Mouse (Mus musculus) cerebellum, postnatal 14 days (tissue): Measurements from ENCODE around the gene Plcb4.

Experiments
- DNase-seq, 2 experiments: peaks; one replicate each; pipeline ENCODE4 v3.0.0; 2021; ENCODE audit warnings: mixed read lengths in 2 of 2

The Plcb4 gene

DNA sequence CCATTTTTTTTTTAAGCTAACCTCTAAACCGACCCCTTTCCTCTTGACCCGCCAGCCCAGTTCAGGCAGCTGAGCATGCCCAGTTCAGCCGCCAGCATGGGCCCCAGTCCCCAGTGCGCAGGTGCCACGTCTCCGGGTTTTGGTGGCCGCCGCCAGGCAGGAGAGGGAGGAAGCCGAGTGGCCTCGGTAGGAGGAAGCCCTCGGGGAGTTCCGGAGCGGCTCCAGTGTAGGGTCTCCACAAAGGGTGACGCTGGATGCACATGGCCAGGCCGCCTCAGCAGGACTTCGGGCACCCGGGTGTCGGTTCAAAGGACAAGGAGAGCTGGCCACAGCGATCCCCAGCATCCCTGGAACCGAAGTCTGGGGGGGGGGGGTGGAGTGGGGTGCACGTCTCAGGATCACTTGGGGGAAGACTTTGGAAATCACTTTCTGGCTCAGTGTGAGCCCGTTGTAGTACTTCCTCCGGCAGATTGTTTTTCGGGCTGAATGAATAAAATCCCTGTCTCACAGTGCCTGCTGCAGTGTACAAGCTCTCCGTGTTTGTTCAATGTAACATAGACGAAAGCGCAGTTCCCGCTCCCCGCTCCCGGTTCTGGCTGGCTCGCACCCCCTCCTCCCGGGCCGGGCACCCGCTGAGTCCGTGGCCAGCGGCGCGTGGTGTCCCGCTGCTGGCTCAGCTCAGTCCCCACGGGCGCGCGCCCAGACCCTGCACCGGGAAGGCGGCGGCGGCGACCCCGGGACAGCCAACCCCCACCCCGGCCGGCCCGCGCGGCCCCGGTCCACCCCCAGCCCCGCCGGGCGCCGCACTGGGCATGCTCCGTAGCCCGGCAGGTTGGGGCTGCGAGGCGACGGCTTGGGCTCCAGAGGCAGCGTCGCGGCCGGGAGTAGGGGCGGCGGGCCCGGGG is at the start of gene Plcb4:
TSS of gene Plcb4 (plus strand) at position 526 of the 905 bp plus-strand sequence.
- DNase-seq, result peak; percentile 91 to 92

DNA sequence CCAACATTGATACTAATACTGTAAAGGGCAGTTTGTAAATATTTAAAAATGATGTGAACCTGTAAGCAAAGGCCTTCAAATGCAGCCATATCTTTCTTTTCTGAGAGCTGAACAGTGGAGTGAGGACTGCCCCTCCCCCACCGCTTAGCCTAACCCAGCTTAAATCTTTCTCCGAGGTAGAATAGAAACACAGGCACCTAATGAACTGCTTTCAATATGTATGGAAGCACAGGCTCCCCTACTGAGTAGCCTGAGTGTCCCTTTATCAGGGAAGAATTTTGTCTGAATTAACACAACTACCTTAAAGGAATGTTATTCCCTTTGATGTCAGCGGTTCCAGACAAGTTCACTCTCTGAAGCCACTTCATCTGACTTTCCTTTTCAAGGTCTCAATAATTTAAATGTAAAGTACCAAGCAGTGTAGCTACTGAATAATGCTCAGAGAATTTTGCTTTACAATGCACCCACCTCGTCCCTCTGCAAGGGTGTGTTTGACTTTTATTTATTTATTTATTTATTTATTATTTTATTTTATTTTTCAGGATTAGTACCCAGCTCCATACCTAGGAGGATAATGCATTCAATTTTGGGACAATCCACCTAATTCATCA is 44.1 kb upstream of the Plcb4 start:
- no peak for DNase-seq

DNA sequence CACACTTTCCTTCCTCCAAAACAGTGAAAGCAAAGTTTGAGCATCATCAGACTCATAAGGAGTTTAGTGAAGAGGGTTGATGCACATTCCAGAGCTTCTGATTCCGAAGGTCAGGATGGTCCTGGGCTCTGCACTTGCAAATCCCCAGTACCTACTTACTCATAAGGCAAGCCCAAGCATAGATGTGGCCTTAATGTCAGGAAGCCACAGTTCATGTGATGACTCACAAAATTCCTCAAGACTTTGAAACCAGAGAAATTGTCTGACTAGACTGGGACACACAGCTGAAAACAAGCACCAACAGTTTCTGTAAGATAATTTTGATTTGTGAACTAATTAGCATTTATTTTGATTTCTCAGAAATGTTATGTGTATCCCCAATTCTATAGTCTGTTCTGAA is 42.7 kb upstream of the Plcb4 start:
- DNase-seq, result no peak

DNA sequence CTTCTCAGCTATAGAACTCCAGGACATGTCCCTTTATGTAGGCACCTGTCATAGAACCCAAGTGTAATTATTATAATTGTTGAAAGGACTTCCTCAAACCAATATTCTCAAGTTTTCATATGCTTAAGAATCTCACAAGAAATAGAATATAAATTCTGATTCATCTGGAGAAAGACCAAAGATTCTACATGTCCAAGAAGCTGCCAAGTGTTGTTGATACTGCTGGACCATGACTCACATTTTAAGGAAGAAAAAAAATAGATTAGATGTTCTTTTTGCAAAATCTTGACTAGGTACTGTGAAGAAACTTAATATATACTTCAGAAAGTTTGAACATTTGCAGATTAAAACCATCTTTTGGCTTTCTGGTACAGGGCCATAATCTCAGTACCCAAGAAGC is 40.3 kb upstream of the Plcb4 start:
- DNase-seq, result no peak

DNA sequence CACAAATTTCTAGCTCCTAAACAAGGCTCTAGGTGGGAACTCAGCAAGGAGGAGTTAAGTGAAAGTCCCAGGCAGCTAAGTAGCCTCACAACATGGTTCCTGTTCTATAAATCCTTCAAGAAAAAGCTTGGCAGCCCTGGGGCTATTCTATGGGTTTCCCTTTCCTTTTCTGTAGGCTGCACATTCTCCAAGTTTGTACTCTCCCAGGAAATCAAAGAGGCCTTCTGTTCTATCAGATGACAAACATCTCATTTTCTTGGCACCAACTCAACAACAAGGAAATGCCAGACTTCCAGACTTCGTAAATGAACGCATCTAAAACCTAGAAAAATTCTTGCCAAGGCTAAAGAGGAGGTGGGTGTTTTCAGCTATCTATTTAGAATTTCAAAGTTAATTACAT is 38.9 kb upstream of the Plcb4 start:
- DNase-seq, result peak in 1 of 2 experiments; percentile 13

DNA sequence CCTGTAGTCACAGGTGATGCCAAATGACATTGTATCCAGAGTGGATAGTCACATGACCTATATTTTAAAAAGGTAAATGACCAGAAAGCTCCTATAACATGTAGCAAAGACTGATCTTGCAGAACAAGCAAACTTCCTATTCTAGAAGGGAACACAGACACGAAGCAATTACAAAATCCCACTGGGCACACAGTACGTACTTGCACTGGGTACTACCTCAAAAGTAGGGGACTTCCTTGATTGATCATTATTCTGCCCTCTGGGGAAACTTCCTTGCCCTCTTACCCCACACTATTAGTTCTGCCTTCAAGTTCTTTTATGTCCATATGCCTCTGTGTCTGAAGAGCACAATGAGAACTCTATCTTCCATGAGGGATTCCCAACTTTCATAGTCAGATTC is 31.0 kb upstream of the Plcb4 start:
- DNase-seq, result no peak

DNA sequence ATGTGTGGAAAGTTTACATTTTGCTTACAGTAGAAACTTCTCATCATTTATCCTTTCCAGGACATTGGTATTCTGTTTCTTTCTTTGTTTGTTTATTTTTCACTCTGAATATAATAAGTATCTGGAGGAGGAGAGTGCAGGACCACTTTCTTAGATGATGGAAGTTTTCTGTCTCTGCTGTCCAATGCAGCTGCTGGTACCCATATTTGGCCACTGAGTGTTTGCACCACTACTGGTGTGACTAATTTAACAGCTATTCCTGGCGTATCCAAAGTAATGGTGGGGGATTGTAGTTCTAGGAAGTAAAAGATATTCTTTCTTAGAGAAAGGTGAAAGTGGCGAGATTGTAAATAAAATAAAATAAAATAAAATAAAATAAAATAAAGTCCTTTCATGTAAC is 21.6 kb upstream of the Plcb4 start:
- DNase-seq, result no peak

DNA sequence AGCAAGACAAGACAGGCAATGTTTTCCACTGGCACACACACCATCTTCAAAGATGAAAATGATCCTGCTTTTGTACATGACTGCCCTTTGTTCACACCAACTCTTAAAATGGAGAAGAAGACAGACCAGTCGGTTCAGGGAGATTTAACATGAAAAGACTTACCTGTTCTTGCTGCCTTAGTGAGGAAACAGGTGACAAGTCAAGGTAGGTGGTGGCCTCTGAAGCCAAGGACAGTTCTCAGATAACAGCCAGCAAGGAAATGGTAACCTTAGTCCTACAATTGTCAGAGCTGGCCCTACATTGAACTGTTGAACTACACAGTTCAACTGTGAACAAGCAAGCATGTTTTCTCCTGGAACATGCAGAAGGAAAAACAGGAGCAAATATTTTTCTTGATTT is 17.8 kb upstream of the Plcb4 start:
- no peak for DNase-seq

DNA sequence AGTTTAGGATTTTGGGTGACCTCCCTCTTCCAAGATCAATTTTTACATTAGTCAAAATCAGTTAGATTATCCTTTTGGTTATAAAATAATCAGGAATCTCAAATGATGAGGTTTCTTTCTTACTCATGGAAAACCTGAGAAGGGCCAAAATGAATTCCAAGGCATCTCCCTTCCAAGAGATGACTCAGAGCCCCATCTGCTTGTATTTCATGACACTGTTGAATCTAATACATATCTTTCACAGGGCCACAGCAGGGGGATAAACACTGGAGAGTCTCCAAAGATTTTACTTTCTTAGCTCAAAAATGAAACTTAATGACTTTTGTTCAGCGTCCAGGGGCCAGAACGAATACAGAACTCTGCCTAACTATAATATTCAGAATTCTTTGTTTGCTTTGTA is 17.2 kb upstream of the Plcb4 start:
- peak; percentile 33 to 68 for DNase-seq

DNA sequence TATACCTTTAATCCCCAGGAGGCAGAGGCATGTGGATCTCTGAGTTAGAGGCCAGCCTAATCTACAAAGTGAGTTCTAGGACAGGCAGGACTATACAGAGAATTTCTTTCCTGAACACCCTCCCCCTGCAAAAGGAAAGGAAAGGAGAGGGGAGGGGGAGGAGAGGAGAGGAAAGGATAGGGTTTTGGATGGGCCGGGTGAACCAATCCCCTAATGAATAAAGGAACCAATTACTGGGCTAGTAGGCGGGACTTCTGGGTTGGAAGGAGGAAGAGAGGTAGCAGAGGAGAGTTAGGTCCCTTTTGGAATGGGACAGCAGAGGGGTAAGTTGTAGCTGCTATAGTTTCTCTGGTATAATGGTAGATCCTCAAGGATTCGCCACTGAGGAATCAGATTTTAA is 12.6 kb upstream of the Plcb4 start:
- DNase-seq, result no peak

DNA sequence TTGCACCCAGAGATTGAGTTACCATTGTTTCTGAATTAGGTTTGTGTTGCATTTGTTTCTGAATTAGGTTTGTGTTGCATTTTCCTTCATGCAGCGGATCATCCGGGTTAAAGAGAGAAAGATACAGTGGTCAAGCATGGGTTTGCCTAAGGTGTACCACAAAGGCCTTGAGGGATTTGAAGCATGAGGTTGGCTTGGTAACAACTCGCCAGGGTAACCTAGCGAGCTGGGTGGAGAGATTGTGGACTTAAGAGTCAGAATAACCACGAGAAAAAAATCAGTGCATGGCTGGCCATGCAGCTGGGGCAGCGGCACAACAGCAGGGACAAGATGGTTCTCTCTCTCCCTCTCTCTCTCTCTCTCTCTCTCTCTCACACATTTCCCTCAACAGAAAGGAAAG is 12.2 kb upstream of the Plcb4 start:
- no peak for DNase-seq

DNA sequence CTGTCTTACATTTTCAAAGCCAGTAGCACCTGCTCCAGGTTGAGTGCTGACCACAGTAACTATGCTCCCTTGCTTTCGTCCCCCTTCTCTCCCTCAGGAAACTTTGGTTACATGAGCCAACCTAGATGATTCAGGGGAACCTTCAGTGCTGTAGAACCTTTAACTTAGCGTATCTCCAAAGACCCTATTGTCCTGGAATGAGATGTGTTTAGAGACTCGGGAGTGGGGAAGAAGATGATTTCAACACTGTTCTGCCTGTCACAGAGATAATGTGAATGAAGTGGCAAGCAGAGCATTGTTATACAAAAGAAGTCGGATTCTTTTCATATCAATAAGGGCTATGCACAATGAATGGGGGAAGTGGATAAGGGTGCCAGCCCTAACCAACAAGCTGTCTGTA is 10.8 kb upstream of the Plcb4 start:
- DNase-seq, result no peak

DNA sequence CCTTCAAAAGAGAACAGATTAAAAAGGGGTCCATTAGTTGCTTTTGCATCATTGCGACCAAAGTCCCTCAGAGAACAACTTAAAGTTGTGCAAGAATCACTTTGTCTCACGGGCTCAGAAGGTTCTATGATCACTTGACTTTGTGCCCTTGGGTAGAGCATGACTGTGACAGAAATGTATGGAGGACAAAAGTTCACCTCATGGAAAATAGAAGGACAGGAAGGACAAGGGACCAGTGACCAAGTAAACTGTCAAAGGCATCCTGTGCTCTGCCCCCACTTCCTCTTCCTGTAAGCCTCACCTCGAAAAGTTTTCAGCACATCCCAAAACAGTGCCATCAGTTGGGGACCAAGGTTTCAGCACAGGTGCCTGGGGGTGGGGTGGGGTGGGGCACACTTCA is 7.9 kb upstream of the Plcb4 start:
- DNase-seq, result no peak

DNA sequence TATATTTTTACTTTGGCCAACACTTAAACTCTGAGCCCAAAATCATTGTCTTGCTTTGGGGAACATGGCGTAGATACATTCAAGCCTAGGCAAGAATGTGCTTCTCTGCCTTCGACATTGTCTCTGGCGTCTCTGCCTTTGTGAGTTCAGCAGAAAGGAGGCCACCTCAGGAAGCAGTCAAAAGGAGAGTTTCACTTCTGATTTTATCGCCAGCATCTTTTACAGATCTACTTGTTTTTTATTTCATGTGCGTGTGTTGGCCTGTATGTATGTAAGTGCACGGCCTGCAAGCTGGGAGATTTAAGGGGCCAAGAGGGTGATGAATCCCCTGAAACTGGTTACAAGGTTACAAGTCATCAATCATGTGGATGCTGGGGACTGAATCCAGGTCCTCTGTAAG is 6.8 kb upstream of the Plcb4 start:
- no peak for DNase-seq

DNA sequence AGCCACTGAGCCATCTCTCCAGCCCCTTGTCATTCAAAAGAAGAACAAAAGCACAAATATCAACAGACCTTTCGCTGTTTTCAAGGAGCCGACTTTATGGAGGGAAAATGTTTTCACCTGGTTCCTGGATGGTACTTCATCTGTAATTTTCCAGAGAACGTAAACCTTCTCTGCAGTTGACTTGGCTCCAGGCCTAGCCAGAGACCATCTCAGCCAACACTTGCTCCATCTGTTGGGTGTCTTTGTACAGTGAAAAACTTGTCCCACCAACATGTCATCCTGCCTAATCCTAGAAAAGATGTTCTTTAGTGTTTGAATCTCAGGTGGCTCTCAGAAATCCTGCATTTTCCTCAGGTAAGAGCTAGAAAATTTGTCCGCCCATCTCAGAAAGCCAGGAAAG is 6.4 kb upstream of the Plcb4 start:
- DNase-seq, result no peak

DNA sequence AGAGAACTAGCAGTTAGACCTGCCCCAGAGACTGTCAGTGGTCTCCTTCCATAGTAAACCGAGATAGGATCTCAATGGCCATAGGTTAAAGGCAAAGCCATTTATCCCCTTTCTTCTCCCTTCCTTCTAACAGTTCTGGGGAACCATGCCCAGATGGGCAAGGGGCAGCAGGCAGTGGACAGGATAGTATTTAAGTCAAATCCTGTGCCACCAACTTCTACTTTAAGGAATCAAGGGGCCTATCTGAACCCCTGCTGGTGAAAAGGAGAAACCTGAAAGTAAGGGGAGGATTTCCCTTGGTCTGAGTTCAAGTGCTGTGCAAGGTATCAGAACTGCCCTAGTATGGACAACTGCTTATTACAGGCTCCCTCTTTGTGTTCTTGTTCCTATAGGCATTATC is 2.9 kb upstream of the Plcb4 start:
- DNase-seq, result no peak

DNA sequence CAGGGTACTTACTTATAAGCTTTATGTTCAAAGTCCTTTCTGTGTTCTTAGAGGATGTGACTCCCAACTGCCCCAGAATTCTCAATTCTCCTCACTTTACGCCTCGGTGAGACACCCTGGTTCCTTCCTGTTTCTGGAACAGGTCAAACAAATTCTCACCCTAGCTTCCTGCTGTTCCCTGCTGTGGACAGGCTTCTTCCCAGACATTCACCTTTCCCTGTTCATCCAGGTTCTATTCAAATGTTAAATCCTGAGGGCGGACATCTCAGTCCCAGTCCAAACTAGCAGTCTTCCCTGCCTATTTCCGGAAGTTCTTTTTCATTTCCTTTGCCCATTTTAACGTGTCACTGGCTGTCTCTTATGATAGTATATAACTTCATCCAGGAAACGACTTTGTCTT is 2.2 kb upstream of the Plcb4 start:
- no peak for DNase-seq

DNA sequence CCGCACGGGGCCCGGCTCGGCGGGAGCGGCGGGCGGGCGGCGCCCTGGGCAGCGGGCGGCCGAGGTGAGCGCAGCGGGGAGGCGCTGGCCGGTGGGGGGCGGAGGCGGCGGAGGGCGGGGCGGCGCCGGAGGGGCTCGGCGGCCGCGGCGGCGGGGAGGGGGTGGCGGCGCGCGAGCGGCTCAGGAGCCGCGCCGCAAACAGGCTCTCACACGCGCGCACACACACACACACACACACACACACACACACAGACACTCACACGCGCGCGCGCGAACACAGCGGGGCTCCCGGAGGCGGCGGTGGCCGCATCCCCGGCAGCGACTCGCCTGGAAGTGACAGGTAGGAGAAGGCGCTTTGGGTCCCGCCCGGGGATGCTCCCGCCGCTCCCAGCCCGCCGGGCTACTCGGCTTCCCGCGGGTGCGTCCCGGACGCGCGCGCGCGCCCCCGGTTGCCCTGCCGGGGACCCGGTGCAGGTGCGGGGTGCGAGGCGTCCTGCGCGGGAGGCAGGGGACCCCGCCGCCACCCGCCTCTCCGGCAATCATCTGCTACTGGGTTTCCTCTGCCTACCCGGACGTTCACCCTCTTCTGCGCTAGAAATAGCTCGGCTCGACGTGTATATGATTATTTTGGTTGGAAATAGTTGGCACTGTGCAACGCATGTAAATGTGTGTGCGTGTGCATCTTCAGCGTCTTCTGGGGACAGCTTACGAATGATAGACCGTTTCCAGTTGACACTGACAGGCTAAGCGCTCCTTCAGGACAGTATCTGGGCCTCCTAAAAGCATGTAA is 775 bp downstream of the Plcb4 start:
- DNase-seq, result peak; percentile 83 to 84

DNA sequence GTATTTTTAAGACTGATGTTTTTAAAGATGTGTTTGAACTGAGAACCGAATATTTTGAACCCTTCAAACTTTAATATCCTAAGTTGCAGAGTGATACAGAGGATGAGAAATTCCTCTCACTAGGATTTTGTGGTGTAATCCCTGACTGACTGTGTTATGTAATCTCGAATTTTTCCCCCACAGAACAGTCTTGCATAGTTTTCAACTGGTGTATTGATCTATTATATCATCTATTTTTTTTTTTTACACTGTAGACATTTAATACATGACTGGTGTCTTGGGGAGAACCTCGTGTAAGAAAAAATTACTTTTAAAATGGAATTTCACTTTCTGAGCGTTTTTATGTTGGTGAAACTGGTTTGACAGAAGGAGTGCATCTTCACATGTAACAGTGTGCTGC is 2.0 kb downstream of the Plcb4 start:
- DNase-seq, result no peak

DNA sequence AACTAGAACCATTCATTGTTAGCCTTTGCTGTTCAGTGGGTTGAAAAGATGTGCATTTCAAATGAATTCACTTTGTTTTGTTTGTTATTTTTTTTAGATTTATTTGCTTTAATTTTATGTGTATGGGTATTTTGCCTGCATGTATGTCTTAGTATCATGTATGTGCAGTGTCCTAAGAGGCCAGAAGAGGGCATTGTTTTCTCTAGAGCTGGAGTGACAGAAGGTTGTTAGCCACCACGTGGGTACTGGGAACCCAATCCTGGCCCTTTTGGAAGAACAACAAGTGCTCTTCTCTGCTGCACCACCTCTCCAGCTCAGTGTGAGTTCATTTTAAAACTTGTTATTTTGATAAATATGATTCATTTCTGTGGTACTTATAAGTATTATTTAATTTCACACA is 5.0 kb downstream of the Plcb4 start:
- DNase-seq, result no peak

DNA sequence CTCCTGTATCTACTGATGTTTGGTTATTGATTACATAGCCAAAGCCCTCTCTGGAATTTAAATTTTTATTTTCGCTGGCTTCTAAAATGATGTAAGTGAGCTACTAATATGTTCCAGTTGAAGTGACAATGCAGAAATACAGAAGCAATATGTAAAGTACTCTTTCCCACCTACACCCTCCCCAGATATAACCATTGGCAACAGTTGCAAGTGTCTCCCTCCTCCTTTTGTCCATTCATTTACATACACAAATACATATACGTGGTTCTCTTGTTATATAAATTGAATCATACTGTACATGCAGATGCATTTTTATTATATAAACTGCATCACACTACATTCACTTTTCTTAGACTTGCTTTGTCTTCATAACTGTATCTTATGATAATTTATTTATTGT is 8.7 kb downstream of the Plcb4 start:
- no peak for DNase-seq

DNA sequence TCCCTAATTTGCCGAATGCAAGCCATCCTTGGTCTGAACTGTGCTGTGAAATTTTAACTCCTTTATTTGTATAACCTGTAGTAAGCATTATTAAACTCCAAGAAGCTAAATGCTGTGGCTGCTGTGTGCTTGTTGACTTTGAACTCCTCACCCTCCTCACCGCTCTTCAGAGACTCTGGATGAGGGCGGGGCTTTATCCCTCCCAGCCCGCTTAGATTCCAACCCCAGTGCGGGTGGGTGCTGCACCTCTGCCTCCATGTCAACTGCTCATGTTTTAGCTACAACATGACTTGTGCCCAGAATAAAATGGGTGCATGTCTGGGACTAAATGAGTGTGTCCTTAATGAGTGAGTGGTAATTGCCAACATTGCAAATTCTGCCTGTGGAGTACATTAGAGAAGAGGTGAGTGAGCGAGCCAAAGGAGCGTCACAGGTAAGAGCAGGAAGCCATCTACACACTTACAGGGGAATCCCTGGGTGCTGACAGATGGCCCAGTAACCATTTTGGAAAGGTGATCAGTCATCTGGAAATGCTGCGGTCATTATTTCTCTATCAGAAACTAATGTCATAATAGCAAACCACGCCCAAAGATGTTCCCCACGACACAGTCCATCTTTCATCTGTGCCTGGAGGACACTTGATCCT is 13.8 kb downstream of the Plcb4 start:
- DNase-seq, result peak; percentile 41 to 71

DNA sequence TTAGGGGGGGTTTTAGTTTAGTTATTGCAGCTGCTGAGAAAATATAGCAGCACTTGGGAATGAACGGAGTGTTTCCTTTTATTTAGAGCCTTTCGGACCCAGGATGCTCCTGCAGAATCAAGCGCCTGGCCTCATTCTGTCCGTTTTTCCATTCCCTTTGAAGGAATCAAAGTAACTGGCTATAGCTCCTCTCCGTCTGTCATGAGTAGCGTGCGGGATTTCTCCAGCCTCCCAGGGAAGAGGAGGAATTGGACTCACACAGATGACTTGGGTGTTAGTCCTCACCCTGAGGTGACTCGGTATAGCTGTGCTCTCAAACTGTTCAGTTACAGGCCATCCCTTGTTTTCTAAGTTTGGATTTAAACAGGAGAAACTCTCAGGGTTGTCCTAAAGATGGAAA is 14.8 kb downstream of the Plcb4 start:
- no peak for DNase-seq
